Mouse (Mus musculus): Measurements from ENCODE around the gene Cd52.
A peak's percentile ranks its signal among the peaks of the same experiment; 100 is the strongest.

Cd52 gene

DNA sequence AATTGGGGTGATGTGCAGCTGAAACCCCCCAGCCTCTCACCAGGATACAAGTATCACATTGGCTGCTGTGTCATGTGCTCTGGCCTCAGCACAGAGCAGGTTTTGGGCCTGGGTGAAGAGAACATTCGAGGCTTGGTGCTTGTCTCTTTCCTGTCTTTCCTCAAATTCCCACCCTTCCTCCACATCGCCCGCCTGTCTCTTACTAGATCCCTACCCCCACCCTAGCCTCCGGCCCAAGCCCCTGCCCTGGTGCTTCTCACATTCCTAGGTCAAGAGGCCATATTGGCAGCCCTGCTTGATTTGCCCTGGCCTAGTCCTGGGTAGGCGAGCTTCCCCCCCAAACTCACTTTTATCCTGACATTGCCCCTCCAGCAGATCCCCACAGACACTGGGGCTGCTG is 24.2 kb upstream of the Cd52 start:
- no peak for DNase-seq (ENCODE audit: low spot score in 2 of 2)

DNA sequence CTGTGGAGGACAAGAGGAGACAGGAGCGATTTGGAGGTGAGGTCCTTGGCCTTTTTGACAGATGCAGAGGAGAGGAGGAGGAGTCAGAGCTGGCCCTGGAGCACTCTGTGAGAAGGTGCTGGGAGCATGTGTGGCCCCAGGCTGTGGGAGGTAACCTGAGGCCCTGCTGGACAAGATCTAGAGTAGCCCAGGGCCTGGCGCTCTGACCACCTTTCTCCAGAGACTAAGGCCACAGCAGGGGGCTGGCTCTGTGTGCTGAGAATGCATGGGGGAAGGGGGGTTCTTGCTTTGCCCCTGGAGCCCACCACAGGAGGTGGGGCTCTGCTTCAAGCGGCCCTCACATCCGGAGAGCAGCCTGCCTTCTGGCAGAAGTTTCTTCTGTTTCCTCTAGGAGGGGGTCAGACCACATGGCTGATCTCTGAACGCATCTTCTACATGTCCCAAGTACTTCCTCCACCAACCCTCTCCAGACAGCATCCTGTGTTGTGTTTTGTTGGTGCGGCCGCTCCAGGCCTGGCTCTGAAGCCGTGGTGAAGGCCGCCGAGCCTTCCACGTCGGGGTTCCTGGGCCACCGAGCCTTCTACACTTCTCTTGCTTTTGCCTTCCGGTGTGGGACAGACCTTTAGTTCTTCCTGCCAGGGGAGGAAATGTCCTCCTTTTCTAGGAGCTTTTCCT is 23.4 kb upstream of the Cd52 start:
- no peak for DNase-seq (ENCODE audit: low spot score in 2 of 2)

DNA sequence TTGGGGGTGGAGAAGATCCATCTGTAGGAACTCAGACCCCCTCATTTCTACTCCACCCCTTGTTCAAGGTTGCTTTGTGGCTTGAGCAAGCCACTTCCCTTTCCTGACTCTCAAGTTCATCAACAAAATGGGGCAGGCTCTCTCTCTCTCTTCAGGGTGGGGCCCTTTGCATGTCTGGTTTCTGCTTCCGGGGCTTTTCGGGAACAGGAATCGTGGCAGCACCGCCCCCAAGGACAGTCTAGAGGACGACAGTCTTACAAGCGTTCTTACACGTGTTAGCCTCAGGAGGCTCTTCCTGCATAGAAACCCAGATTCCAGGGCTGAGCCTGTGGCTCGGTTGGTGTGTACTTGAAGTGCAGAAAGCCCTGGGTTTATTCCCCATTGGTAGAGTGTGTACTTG is 22.1 kb upstream of the Cd52 start:
- no peak for DNase-seq (ENCODE audit: low spot score in 2 of 2)

DNA sequence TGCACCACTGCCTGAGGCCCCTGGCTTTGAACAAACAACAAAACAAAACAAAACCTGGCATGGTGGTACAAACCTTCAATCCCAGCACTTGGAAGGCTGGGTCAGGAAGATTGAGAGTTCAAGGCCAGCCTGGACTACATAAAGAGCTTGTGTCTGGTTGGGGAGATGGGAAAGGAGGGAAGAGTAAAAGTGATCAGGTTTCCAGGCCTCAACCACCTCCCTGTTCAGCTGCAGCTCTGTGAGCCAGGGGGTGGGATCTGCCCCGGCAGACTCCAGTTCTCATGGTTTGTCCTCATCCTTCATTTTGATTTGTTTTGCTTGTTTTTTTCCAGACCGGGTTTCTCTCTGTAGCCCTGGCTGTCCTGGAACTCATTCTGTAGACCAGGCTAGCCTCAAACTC is 21.6 kb upstream of the Cd52 start:
- no peak for DNase-seq (ENCODE audit: low spot score in 2 of 2)

DNA sequence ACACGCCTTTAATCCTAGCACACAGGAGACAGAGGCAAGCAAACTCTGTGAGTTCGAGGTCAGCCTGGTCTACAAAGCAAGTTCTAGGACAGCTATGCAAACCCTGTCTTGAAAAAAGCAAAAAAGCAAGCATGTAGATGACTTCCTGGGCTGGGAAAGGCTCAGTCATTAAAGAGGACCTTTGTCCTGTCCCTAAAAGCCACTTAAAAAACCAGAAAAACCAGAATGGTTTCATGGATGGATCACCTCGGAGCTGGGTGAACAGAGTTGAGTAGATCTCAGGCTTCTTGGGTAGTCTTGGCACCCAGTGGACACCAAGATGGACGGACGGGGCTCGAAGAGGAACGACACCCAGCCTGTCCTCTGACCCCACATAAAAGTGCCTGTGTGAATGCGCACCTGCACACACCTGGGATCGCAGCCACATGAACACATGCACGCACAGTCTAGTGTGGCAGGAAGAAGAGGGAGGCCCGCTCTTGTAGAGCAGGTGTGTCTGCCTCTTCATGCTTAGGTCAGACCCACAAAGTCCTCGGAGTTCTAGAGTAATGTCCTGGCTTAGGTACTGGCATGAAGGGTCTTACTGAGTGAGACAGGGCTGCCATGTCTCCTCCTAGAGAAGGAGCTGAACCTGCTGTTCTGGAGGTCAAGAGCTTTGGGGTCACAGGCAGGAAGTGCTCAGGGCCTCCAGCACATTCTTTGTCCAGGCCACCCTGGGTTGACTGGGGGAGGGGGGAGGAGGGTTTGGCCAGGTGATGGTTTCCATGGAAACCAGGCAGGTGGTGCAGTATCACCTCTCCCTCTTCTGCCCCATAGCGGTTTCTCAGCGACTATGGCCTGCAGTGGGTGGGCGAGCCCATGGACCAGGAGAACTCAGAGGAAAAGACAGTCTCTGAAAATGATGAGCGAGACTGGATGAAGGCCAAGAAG is 20.6 kb upstream of the Cd52 start:
- DNase-seq (ENCODE audit: low spot score in 2 of 2) = no peak

DNA sequence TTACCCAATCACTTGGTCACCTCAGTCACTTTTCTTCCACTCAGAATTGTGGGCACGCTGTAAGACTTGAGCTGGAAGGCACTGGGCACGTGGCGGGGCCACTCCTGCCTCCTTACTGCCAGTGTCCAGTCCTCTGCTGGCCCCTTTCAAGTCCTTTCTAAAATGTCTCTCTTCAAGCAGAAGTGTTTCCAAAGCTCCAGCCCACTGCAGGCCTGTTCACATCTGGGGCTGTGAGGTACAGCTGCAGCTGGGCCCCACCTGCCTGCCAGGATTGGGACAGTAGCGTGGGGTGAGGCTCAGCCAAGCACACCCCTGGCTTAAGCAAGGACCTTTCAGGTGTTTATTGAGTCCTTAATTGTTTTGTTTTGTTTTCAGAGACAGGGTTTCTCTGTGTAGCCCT is 19.2 kb upstream of the Cd52 start:
- DNase-seq (ENCODE audit: low spot score in 2 of 2) = no peak

DNA sequence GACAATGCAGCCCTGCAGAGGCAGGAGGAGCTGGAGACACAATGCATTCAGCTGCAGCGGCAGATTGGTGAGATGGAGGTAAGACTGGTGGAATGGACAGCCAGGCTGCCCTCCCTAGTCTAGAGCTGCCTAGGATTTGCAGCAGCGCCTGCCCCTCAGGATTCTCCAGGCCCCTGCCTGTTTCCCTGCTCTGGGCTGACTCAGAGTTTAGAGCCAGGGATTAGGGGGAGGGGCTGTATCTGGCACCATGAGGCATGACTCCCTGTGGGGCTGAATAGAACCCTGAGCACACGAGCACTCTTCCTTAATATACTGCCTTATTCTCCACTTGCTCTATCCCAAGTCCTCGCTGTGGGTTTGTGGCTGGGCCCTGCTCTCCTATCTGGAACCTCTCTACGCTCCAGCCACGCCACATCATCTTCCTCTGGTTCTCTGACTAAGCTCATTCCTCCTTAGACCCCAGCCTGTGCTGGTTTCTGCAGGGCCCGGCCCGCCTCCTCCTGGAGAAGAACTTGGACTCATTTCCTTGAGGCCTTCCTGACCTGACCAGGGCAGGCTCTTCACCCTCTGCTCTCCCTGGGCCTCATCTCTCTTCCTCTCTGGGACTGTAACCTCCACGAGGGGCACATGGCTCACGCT is 18.6 kb upstream of the Cd52 start:
- DNase-seq (ENCODE audit: low spot score in 2 of 2) = no peak

DNA sequence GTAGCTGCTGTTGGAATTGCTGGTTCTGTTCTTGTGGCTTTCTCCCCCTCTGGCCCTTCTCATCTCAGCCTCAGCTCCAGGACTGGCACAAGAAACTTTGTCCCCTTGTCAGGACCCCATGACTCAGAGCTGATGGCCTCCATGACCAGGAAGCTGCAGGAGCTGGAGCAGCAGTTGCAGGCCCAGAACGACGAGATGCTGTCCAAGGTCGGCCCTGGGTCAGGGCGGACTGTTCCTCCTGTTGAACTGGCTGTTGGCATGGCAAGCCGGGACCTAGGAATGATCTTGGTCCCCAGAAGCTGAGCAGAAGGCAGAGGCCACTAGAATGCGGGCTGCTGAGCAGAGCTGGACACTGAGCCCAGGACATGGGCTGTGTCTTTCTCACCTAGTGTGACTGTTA is 17.5 kb upstream of the Cd52 start:
- DNase-seq (ENCODE audit: low spot score in 2 of 2) = no peak

DNA sequence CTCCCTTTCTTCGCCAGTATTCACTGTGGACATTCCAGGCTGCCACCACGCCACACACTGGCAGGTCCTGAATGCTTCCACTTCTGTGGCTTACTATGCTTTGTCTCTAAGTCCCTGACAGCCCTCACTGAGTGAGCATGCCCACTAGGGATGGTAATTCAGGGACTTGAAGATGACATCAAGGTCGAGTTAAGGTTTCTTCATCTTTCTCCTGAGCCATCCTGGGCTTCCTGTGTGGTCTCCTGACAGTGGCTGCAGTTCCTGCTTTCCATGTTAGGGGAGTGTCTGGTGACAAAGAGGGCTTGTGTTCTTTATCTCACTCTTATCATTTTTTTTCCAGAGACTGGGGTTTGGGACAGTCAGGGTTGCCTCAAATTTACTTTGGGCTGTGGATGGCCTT is 15.8 kb upstream of the Cd52 start:
- no peak for DNase-seq (ENCODE audit: low spot score in 2 of 2)

DNA sequence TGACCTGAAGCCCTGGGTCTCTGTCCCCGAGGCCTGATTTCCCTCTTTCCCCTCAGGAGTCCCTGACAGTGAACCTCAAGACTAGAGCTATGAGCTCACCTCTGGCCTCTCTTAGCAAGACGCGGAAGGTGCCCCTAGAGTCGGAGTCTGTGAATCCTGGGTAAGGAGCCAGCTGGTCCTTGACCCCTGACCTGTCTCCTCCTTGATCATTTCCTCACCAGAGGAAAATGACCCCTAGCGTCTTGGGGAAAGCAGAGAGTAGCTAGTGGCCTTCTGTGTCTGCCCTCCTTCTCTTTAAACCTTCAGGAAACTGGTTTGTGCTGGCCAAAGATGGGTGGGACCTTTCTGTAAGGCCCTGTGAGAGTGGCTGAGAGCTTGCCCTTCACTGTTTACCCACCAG is 13.3 kb upstream of the Cd52 start:
- DNase-seq (ENCODE audit: low spot score in 2 of 2) = no peak

DNA sequence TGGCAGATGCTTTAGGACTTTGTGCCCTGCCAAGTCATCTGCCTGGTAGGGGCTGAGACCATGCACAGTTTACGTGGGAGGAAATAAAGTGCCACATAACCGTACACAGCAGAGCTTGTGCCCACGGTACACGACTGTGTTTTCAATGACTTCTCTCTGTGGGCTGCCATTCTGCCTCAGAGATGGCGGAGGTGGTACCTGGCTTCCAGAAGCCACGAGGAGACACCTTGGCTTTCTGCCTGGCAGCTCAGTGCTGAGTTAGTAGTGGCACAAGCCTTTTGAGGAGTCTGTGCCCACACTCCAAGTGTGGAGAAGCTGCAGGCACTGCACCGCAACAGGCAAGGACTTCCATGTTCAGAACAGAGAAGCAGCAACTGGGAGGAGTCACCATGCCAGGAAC is 12.8 kb upstream of the Cd52 start:
- no peak for DNase-seq (ENCODE audit: low spot score in 2 of 2)

DNA sequence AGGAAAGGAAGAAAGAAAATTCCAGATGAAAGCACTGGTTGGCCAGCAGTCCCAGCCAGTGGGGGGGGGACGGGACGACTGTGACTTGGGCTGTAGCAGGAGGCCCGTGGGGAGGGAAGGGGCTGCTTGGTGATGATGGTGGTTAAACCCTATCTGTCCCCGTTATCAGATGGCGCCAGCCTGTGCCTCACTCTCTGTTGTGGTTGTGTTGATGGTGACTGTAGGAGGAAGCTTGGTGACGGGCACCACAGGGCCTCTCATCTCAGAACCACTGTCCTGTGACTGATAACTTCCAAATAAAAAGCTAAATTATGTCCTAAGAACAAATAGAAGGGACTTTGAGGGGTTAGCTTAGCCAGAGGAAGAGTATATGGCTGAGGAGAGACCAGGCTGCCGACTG is 11.2 kb upstream of the Cd52 start:
- no peak for DNase-seq (ENCODE audit: low spot score in 2 of 2)

DNA sequence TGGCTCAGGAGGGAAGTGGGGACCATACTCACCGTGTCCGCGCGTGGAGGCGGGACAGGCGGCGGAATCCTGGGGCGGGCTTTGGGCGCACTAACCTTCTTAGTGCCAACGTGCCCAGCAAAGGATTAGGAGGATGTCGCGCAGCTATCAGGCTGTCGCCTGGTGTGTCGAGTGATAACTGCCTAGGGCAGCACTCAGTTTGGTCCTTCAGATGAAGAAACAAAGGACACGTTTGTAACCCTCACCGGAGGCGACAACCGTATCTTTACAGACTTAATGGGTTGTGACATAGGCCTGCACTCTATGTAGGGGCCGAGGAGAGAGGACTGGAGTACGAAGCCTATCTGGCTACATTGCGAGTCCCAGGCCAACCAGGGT is 7.8 kb upstream of the Cd52 start:
- DNase-seq (ENCODE audit: low spot score in 2 of 2) = no peak

DNA sequence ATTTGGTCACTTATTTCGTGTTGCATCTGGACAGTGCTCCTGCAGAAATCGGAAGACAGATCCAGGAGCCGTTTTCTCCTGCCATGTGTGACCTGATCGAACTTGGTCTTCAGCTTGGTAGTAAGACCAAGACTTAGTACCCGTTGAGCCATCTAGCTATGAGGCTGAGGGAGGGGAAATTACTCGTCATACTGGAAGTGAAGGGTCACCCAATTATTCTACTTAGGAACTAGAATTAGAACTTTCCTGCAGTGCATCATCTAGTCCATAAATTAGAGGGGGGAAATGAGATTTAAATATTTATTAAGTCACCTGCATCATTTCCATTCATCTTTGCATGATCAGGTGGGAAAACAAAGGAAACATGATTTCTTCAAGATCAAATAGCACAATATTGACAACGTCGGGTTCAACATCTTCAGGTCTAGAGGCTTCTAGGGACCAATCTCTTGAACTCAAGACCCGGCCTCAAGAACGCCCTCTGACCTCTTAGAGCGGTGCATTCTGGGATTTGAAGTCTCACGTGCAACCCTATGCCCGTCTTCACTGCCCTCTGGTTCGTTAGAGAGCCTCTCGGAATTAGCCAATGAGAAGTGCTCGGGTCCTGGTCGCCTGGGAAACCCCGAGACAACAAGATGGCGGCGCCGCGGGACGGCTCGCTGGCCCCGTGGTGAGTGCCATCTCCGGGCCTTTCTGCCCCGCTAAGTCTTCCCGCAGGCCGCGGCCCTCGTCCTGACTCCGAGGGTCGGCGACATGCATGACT is 7.3 kb upstream of the Cd52 start, which contains the start of gene Ubxn11:
Gene Ubxn11, plus strand, starts transcription at position 592 of the 763 bp plus-strand sequence.
- peak; percentile 85 to 86 for DNase-seq (ENCODE audit: low spot score in 2 of 2)

DNA sequence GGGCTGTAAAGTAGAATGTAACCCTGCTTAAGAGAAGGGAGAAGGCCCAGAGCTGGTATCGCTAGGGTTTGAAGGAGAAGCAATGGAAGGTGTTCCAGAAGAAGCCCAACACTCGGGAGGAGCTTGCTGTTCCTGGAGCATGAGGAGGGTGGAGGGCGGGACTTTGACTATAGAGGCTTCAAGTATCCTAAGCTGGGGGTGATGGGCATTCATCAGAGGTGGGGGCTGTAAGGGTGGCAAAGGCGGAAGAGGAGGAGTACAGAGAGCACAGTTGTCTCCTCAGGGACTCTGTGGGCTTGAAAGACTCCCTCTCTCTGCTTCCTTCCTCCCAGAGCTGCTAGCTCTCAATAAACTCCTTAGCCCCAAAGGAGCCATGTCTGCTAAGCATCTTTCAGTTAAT is 5.4 kb upstream of the Cd52 start:
- DNase-seq (ENCODE audit: low spot score in 2 of 2) = no peak

DNA sequence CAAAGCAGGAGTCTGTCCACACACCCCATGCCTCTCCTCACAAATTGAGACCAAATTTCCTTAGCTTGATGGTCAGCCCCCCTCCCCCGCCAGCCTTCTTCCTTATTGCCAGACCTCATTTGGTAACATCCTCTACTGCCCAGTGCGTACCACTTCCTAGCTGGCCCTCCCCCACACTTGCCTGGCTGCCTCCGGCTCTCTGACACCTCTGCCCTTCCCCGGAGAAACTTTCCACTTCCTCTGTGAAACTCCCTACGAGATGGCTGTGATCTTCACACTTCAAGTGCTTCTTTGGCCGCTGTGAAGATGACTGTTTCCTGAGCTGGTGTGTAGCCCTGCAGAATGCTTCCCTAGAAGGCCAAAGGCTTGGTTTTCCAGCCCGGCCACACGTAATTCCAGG is 3.7 kb upstream of the Cd52 start:
- peak in 1 of 2 experiments; percentile 42 for DNase-seq (ENCODE audit: low spot score in 2 of 2)

DNA sequence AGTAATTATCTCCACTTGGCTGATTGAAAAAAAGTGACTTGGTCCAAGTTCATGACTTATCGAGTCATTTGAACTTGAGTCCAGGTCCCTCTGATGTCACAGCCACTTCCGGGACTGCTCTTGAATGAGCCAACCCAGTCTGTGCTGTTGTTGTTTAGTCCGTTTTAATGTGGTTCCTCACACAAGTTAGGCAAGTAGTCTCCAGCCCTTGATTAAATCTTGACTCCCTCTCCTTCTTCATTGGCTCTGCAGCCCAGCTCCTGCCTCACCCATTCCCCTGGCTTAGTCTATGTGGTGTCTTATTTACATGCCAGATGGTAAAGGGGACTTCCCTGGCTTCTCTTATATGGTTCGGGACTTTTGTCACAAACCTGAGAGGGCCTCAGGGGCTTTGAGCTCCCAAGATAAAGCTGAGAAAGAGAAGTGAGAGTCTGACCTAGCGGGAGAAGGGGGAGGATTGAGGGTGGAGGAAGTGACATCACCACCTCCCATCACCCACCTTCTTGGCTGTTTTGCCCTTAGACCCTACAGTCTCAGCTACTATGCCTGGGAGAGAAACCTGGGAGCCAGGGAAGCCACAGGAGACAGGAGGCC is 2.2 kb upstream of the Cd52 start:
- DNase-seq (ENCODE audit: low spot score in 2 of 2) = no peak

DNA sequence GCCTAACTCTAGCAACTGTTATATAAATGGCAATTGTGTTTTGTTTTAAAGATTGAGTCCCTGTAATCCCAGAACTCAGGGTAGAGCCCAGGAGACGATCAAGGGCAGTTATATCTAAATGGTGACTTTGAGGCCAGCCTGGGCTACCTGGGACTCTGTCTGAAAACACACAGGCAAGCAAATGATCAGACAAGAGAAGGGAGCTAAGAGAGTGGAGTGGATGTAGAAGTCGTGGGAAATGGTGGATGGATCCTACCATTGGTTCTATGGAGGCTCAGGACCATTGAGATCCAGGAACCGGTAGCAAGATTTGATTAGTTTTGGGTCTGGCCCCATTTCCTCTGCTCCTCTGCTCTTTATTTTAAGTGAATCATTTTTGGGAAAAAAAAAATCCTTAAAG is 1.2 kb upstream of the Cd52 start:
- no peak for DNase-seq (ENCODE audit: low spot score in 2 of 2)

DNA sequence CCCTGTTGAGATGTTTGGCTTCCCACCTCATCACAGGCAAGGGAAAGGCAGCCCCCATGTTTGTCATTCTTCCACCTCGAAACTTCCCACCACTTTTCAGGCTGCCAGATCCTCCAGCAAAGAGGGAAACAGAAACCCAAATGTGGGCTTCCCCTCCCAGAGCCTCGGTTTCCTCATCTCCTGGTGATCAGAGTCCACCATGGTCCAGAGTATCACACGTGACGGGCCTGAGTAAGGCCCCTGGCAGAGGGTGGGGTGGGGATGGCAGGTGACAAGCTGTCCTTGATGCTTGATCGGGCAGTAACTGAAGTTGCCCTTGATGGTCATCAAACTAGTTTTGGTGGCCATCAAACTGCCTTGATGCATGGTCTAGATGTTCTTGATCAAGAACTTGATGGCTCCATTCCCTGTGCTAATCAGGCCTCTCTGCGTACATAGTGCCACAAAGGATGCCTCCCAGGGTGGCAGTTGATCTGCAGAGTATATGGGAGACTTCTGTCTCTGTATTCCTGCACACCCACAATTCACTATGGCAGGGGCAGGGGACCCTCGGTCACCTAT is 798 bp downstream of the Cd52 start:
- no peak for DNase-seq (ENCODE audit: low spot score in 2 of 2)

DNA sequence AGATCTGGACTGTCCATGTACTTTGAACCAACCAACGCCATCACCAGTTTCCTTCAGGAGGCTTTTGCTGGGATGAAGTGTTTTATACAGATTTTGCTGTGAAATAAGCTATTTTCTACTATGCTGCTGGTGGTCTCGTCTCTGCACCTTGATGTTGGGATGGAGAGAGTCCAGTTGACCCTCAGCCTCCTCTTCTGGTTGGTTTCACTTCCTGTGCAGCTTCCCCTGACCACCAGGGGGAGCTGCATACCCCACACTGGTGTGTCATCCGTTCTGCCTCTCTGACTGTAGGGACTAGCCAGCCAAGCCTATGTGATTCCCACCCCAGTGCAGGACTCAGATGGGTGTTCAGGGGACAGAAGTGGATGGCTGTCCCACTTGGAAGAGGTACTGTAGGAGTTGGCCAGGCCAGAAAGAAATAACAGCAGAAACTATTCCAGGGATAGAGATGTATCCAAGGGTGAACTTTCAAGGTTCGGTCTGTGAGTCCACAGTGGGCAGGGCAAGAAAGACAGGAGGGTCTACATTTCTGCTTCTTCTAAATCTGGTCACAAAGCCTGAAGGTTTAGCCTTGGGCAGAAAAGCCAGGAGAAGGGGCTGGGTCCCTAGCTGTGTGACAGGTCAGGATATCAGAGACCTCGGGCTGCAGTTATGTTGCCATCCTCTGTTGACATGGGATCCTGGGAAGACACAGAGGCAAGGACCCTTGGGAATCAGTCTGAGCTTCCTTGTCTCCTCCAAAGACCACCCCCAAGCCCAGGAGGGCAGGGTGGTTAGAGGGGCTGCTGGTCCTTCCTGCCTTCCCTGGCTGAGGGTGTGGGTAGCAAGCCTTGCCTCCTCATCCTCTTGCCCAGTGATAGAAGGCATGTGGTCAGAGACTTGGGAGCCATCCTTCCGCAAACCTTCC is 2.2 kb downstream of the Cd52 start:
- no peak for DNase-seq (ENCODE audit: low spot score in 2 of 2)

DNA sequence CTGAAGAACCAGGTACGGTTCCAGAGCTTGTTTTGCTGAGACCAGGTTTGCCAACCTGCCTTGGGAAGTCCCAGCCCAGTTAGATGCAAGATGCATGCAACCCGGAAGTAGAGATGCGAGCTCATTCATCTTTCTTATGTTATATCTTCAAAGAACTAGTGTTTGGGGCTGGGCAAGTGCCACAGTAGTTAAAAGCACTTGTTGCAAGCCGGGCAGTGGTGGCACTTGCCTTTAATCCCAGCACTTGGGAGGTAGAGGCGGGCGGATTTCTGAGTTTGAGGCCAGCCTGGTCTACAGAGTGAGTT is 3.7 kb downstream of the Cd52 start:
- DNase-seq (ENCODE audit: low spot score in 2 of 2) = no peak

All from frontal cortex, postnatal 14 days (tissue).